Mouse (Mus musculus) hindbrain, embryonic 14.5 days (tissue): ENCODE results near the gene Add3. TPM values are rescaled to one million over a fixed set of nuclear protein-coding genes. Genes with fewer than 3 reads are reported as not detected.

Experiments used
- ATAC-seq: fragments of 200-750 bp; cut with Nextera tagmentation; 2 replicates; pipeline ENCODE4 v1.8.0; 2017; ENCODE audit warnings: moderate number of reproducible peaks, mild to moderate bottlenecking, moderate TSS enrichment, moderate library complexity; ENCODE audit not compliant: low FRiP score
- DNase-seq: peaks from one replicate; pipeline ENCODE4 v3.0.0-alpha.2; 2015; ENCODE audit warnings: low spot score
- H3K27ac ChIP-seq: fragments of 300-500 bp; sonication (generic); 2 replicates; pipeline ENCODE4 v1.5.1; 2014; ENCODE audit warnings: mild to moderate bottlenecking, moderate library complexity
- H3K27me3 ChIP-seq: fragments of 300-500 bp; sonication (generic); 2 replicates; pipeline ENCODE4 v1.6.1; 2014; ENCODE audit warnings: mild to moderate bottlenecking, low read length, mixed read lengths; ENCODE audit not compliant: control insufficient read depth, insufficient read depth
- H3K36me3 ChIP-seq: fragments of 300-500 bp; sonication (generic); replicated peaks from 2 replicates; pipeline ENCODE4 v1.6.1; 2014; ENCODE audit not compliant: control insufficient read depth, insufficient read depth
- H3K4me1 ChIP-seq: fragments of 300-500 bp; sonication (generic); replicated peaks from 2 replicates; pipeline ENCODE4 v1.6.1; 2014; ENCODE audit warnings: antibody characterized with exemption, low read length, mixed read lengths; ENCODE audit not compliant: control insufficient read depth, insufficient read depth
- H3K4me2 ChIP-seq: fragments of 300-500 bp; sonication (generic); replicated peaks from 2 replicates; pipeline ENCODE4 v1.6.1; 2014; ENCODE audit warnings: mild to moderate bottlenecking, moderate library complexity
- H3K4me3 ChIP-seq: fragments of 300-500 bp; sonication (generic); replicated peaks from 2 replicates; pipeline ENCODE4 v1.5.1; 2014; ENCODE audit warnings: mild to moderate bottlenecking, low read length
- H3K9ac ChIP-seq: fragments of 300-500 bp; sonication (generic); 2 replicates; pipeline ENCODE4 v1.6.1; 2014
- H3K9me3 ChIP-seq: fragments of 300-500 bp; sonication (generic); 2 replicates; pipeline ENCODE4 v1.6.1; 2016; ENCODE audit warnings: low read length; ENCODE audit not compliant: control insufficient read depth
- WGBS: fragments of 180-500 bp; shearing (Covaris S2); extraction: QIAGEN DNeasy Blood & Tissue Kit; methylation state at CpG from one replicate; pipeline ENCODE4 v1.1.7; 2014; 5-methylcytosine and 5-hydroxymethylcytosine counted together
- polyA plus RNA-seq: library from polyadenylated mRNA; unstranded; fragments of >200 nt; fragmentation: Nextera tagmentation; extraction: Ambion mirVana; gene quantifications from 2 replicates; pipeline ENCODE4 v1.2.1, GENCODE M21; 2014

The Add3 gene
- polyA plus RNA-seq, 1 experiment from 2014 or later = 43.4 TPM

DNA sequence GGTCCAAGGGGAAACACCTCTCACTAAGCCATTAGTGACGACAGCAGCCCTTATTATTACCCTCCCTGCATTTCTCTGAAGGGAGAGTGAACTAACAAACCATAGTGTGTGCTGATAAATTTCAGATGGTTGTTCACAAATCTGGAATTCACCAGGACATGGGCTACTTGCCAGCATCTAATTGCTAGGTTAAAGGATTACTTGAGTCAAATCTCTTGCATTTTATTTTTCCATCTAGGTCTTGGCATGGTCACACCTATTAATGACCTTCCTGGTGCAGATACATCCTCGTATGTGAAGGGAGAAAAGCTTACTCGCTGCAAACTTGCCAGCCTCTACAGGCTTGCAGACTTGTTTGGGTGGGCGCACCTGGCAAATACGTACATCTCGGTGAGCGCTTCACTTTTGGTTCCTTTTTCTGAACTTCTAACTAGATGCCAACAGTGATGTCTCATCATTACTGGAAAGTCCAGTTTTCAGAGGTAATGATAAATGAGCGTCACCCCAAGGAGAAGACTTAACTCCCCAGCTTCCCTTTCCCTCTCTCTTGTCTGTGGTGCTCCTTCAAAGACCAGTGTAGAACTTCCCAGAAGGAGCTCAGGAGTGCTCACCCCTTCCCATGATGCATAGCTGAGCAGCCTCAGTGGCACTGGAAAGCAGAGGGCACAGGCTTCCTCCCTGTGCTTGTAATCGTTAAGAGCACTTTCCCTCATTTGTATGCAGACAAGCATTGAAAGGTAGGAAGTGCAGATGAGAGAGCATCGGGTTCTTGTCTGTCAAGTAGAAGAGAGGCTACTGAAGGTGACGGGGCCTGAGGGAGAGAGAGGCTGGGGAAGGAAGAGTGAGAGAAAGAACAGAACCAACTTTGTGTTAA is 90.9 kb downstream of the Add3 start:
- Histone ChIP-seq H3K27me3 (no peaks in the 10 kb centered on the region), H3K4me1 (no peaks in the 10 kb centered on the region), H3K4me2 (no peak overlapping the region), H3K4me3 (no peak overlapping the region), H3K36me3 (peaks cover 18% of the 10 kb centered on the region; the same call in 1 of the 2 replicates), H3K9me3 (no peaks in the 10 kb centered on the region), H3K27ac (no peak overlapping the region), H3K9ac (no peak overlapping the region)
- 78% methylated on average over 11 of the region's 11 CpGs for WGBS
- ATAC-seq (no peak), DNase-seq (no peak)

DNA sequence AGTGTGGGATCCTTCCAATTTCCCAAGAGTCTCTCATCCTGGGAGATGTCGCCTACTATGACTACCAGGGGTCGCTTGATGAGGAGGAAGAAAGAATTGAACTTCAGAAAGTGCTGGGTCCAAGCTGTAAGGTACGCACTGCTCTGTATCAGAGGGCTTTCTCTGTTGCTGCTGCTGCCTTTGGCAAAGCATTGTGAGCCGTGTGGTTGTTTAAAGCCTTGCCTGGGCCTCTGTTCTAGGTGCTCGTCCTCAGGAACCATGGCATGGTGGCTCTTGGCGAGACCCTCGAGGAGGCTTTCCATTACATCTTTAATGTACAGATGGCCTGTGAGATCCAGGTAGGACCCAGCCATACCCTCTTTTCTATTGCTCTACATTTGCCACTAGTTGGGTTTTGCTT is 93.3 kb downstream of the Add3 start:
- no peak for ATAC-seq
- H3K4me1 ChIP-seq = no peaks in the 10 kb centered on the region
- no peak overlapping the region for H3K9ac ChIP-seq
- H3K27me3 ChIP-seq = no peaks in the 10 kb centered on the region
- no peak for DNase-seq
- no peak overlapping the region for H3K4me3 ChIP-seq
- 92% methylated on average over 7 of the region's 7 CpGs for WGBS
- H3K4me2 ChIP-seq = no peak overlapping the region
- no peak overlapping the region for H3K27ac ChIP-seq
- no peaks in the 10 kb centered on the region for H3K9me3 ChIP-seq
- peaks cover 13% of the 10 kb centered on the region; the same call in 1 of the 2 replicates for H3K36me3 ChIP-seq

DNA sequence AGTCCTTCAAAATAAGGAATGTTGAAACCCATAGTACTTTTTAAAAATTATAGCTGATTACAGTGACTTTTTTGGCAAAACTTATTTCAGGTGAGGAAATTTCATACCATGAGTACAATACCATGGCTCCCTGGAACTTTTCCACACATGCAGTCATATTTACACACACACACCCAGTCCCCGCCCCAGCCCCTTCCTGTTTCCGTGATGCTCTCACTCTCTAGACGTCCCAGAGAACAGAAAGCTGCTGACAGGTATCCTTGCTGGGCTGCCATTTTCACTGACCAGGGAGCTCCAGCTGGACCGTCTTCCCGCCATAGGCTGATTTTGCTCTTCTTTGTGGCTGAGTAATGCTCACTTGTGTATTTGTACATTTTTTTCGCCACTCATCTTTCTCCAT is 101.6 kb downstream of the Add3 start:
- ATAC-seq (no peak), DNase-seq (no peak)
- 88% methylated on average over 6 of the region's 6 CpGs for WGBS
- no peak overlapping the region for H3K4me3 ChIP-seq
- peaks cover 4% of the 10 kb centered on the region; the same call in 1 of the 2 replicates for H3K36me3 ChIP-seq
- no peaks in the 10 kb centered on the region for H3K4me1 ChIP-seq
- H3K27ac ChIP-seq = no peak overlapping the region
- H3K9me3 ChIP-seq = no peaks in the 10 kb centered on the region
- no peak overlapping the region for H3K9ac ChIP-seq
- no peaks in the 10 kb centered on the region for H3K27me3 ChIP-seq
- no peak overlapping the region for H3K4me2 ChIP-seq

DNA sequence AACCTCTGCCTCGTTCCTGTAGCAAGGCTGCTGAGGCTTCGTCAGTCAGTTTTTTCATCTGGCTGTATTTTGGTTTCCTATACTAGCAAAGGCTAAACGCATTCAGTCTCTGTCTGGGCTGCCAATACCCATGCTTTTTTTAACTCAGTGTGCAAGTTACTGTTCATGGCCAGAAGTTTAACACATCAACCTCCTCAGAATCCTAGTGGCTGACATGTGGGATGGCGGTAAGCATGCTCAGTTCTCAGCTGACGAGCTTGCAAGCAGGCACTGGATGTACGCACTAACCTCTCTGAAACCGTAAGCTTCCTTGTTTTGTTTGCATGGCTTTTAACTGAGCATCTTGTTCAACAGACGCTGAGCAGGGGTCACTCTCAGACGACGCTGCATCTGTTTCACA is 103.7 kb downstream of the Add3 start:
- WGBS = 88% methylated on average over 10 of the region's 10 CpGs
- DNase-seq = no peak
- Histone ChIP-seq H3K9me3 (no peaks in the 10 kb centered on the region), H3K4me3 (no peak overlapping the region), H3K4me2 (no peak overlapping the region), H3K27ac (no peak overlapping the region), H3K4me1 (0 out of 2 replicates have a peak, but pooled peaks cover 3% of the 10 kb centered on the region), H3K27me3 (no peaks in the 10 kb centered on the region), H3K9ac (no peak overlapping the region), H3K36me3 (peaks cover 3% of the 10 kb centered on the region; the same call in 1 of the 2 replicates)
- ATAC-seq = no peak

DNA sequence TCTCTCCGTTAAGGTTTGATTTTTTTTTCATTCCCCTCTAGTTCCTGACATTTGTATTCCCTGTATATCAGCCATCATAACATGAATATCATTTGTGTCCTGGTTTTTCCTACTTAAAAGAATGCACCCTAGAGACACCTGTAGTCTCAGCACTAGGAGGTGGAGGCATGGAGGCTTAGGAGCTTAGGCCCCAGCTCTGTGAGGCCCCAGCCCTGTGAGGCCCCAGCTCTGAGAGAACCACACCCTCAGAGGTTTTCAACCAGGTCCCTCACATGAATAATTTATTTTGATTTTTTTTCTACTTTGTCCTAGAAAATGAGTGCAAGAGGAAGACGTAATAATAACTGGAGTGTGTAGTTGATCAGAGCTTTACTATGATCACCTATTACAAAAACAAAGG is 107.3 kb downstream of the Add3 start:
- no peaks in the 10 kb centered on the region; the same call in 1 of the 2 replicates for H3K36me3 ChIP-seq
- H3K27me3 ChIP-seq = no peaks in the 10 kb centered on the region
- no peak for ATAC-seq
- H3K27ac ChIP-seq = no peak overlapping the region
- no peak for DNase-seq
- 0 out of 2 replicates have a peak, but pooled peaks cover 3% of the 10 kb centered on the region for H3K4me1 ChIP-seq
- 73% methylated on average over 2 of the region's 2 CpGs for WGBS
- H3K4me2 ChIP-seq = no peak overlapping the region
- no peaks in the 10 kb centered on the region for H3K9me3 ChIP-seq
- no peak overlapping the region for H3K4me3 ChIP-seq
- no peak overlapping the region for H3K9ac ChIP-seq

DNA sequence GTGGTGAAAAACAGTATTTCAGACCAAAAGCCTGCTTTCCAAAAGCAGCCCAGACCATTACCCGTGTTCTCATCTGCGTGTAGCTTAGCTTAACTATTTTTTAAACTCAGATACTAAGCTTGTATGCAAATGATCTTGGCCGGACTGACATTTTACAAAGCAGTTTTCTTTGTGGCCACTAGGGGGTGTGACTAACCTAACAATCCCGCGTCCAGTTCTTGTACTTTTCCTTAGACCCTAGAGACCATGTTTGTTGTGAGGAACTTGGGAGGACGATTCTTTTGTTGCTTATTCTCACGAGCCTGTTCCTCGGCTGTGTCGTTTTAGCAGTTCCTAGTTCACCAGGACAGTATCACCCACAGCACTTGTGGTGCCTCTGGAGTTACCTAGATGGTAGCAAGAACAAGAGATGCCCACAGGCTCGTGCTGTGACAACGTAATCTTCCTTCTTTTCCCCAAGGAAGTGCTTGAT is 107.8 kb downstream of the Add3 start:
- H3K9ac ChIP-seq = 0 out of 2 replicates have a peak overlapping the region, but pooled peaks have one; percentile 21

DNA sequence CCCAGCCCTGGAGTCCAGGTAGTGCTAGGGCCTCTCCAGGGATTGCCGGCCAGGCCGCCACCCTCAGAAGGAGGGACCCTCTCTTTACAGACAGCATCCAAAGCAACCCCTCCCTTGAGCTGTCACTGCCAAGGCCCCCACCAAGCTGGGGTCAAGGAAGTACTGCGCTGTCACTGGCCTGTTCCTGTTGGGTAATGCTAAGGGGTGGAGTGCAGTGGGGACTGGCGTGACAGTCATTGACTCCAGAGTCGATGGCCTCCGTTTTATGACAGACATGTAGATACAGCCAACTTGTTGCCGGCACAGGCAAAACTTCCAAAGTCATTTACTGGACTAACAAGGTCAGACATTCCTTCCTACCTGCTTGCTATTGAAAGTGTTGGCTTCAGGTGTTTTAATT is 110.8 kb downstream of the Add3 start:
- ATAC-seq (no peak), DNase-seq (no peak)
- Histone ChIP-seq H3K4me1 (0 out of 2 replicates have a peak, but pooled peaks cover 3% of the 10 kb centered on the region), H3K4me3 (no peak overlapping the region), H3K27ac (no peak overlapping the region), H3K9ac (no peak overlapping the region), H3K36me3 (no peaks in the 10 kb centered on the region), H3K9me3 (no peaks in the 10 kb centered on the region), H3K4me2 (no peak overlapping the region), H3K27me3 (no peaks in the 10 kb centered on the region)
- WGBS = 90% methylated on average over 7 of the region's 7 CpGs

More for the DNA sequence above, 107.8 kb downstream of the Add3 start:
- H3K4me1 ChIP-seq = 0 out of 2 replicates have a peak, but pooled peaks cover 3% of the 10 kb centered on the region
- no peaks in the 10 kb centered on the region for H3K9me3 ChIP-seq
- ATAC-seq = peak; percentile 59; the same call in 1 of the 2 replicates
- 11% methylated on average over 11 of the region's 11 CpGs for WGBS
- peak; percentile 80 for DNase-seq
- H3K27me3 ChIP-seq = no peaks in the 10 kb centered on the region
- no peaks in the 10 kb centered on the region for H3K36me3 ChIP-seq
- no peak overlapping the region for H3K4me3 ChIP-seq
- H3K27ac ChIP-seq = no peak overlapping the region
- H3K4me2 ChIP-seq = peak overlapping the region; percentile 35

DNA sequence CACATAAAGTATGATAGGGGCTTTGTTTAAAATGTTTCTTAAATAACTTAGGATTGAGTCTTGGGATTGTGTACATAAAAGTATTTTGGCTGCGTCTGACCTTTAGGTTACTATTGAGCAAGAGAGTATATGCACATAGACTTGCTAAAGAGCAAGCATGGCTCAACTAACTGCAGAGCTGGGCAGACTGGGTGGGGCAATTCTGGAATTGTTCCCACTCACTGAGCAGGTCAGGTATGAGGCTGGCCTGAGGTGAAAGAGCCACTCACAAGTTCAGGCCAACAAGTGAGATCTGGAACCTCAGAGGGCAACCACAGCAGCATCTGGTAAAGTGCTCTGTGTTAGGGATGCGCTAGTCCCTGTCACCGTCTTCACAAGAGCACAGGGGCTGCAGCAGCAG is 111.4 kb downstream of the Add3 start:
- Histone ChIP-seq H3K36me3 (no peaks in the 10 kb centered on the region), H3K27ac (no peak overlapping the region), H3K27me3 (no peaks in the 10 kb centered on the region), H3K9ac (no peak overlapping the region), H3K4me1 (0 out of 2 replicates have a peak, but pooled peaks cover 3% of the 10 kb centered on the region), H3K4me3 (no peak overlapping the region), H3K4me2 (no peak overlapping the region), H3K9me3 (no peaks in the 10 kb centered on the region)
- ATAC-seq (no peak), DNase-seq (no peak)
- WGBS = 93% methylated on average over 3 of the region's 3 CpGs

DNA sequence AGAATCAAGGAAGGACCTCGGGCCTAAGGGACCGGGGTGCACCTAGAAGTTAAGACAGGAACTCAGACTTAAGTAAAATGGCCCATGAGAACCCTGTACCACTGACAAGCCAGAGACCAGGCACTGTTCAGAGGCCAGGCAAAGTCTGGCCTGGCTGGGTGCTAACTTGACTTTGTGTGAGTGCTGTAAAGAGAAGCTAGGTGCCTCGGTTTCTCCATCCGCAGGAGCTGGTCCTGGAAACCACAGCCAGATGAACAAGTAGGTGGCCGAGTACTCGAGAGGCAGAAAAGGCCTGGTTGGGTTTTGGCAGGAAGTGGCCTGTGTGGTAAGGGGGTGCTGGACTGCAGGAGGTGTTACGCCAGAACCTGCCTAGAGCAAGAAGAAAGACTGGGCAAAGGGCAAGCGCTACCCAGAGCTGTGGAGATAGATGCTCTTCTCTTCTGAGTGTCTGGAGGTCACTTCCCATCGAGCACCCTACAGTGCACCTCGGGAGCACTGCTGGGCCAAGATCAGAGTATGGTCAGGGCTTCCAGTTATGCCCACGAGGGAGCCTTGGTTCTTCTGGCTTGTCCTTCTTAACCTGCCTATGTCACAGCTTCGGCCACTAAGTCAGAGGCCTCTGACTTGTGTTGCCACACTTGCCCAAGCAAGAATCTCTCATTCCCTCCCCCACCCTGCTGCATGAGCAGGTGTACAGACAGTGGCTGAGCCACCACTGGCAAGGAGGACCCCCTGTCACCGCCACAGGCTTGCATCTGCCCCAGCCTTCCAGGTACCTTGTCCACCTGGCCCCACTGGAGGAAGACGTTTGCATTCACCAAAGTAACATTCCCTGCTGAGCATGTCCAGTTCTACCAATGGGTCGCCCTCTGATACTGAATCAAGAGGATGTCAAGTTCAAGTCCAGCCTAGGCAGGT is 112.1 kb downstream of the Add3 start:
- H3K4me1 ChIP-seq = 0 out of 2 replicates have a peak, but pooled peaks cover 3% of the 10 kb centered on the region
- no peak overlapping the region for H3K9ac ChIP-seq
- no peaks in the 10 kb centered on the region for H3K27me3 ChIP-seq
- DNase-seq = no peak
- H3K4me3 ChIP-seq = no peak overlapping the region
- H3K4me2 ChIP-seq = no peak overlapping the region
- no peak for ATAC-seq
- H3K36me3 ChIP-seq = no peaks in the 10 kb centered on the region
- H3K27ac ChIP-seq = no peak overlapping the region
- no peaks in the 10 kb centered on the region for H3K9me3 ChIP-seq
- 89% methylated on average over 15 of the region's 15 CpGs for WGBS
